Mouse (Mus musculus): ENCODE results near the gene Spen. TPM values are rescaled to one million over a fixed set of nuclear protein-coding genes. Genes with fewer than 3 reads are reported as not detected.

Gene Spen
- polyA plus RNA-seq, 1 experiment, result 46.9 TPM

DNA sequence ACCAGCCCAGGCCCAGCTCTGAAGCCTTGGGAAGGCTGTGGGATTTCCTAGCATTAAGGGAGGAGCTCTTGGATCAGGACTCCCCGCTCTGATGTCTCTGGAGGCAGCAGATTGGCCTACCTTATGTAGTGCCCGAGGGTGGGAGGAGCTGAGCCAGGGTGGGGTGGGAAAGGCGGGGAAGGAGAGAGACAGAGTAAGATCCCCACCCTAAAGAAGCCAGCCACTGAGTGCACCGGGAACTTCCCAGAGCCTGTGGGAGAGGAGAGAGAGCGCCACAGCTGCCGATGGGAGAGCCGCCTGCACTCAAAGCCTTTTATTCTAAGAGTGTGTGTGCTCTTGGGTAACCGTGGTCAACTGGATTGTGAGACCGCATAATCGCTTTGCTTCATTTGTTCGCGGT lies 77.3 kb downstream of the Spen start:
- H3K9ac ChIP-seq (ENCODE audit: low read depth, poor library complexity, severe bottlenecking), result no peak overlapping the region
- no peak for TF ChIP-seq CTCF (IDR thresholded peaks at IDR 0.05; ENCODE audit: low read depth, low read length)
- TF ChIP-seq POLR2A (IDR thresholded peaks at IDR 0.05; ENCODE audit: insufficient read depth, low read length), result no peak
- no peak for TF ChIP-seq EP300 (IDR thresholded peaks at IDR 0.05; ENCODE audit: insufficient read depth, low read depth, low read length)
- H3K9me3 ChIP-seq (replicated peaks; ENCODE audit: control insufficient read depth, insufficient read depth, low read length, poor library complexity, severe bottlenecking), result no peaks in the 10 kb centered on the region
- peaks cover 2% of the 10 kb centered on the region for H3K4me1 ChIP-seq (ENCODE audit: control insufficient read depth, insufficient read depth, low read length)
- no peaks in the 10 kb centered on the region for H3K36me3 ChIP-seq (ENCODE audit: control insufficient read depth, insufficient read depth, low read length, poor library complexity, severe bottlenecking)
- H3K27ac ChIP-seq (ENCODE audit: insufficient read depth, low read length), result no peak overlapping the region
- H3K4me3 ChIP-seq (ENCODE audit: low read depth, low read length), result no peak overlapping the region
- H3K27me3 ChIP-seq (ENCODE audit: control insufficient read depth, insufficient read depth, low read length, poor library complexity, severe bottlenecking), result no peaks in the 10 kb centered on the region

DNA sequence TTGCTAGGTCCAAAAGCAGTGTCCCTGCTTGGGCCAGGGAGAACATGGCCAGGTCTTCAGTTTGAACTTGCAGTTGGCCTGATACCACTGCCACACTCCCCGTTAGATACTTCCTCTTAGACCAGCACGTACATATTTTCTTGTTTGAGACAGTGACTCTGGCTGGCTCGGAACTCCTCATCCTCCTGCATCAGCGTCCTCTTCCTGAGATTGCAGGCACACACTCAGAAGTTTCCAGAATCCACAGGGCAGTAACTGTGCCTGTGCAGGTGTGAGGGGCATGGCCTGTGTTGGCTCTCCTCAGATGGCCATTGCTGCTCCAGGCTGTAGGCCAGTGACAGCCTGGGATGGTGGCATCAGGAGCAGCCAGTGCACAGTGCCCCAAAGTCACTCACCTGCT lies 77.9 kb downstream of the Spen start:
- no peak overlapping the region for H3K9ac ChIP-seq (ENCODE audit: low read depth, poor library complexity, severe bottlenecking)
- H3K9me3 ChIP-seq (replicated peaks; ENCODE audit: control insufficient read depth, insufficient read depth, low read length, poor library complexity, severe bottlenecking), result no peaks in the 10 kb centered on the region
- no peak overlapping the region for H3K4me3 ChIP-seq (ENCODE audit: low read depth, low read length)
- TF ChIP-seq CTCF (IDR thresholded peaks at IDR 0.05; ENCODE audit: low read depth, low read length), result no peak
- TF ChIP-seq EP300 (IDR thresholded peaks at IDR 0.05; ENCODE audit: insufficient read depth, low read depth, low read length), result no peak
- no peak for TF ChIP-seq POLR2A (IDR thresholded peaks at IDR 0.05; ENCODE audit: insufficient read depth, low read length)
- H3K4me1 ChIP-seq (ENCODE audit: control insufficient read depth, insufficient read depth, low read length), result peaks cover 2% of the 10 kb centered on the region
- H3K27ac ChIP-seq (ENCODE audit: insufficient read depth, low read length), result no peak overlapping the region
- no peaks in the 10 kb centered on the region for H3K36me3 ChIP-seq (ENCODE audit: control insufficient read depth, insufficient read depth, low read length, poor library complexity, severe bottlenecking)
- no peaks in the 10 kb centered on the region for H3K27me3 ChIP-seq (ENCODE audit: control insufficient read depth, insufficient read depth, low read length, poor library complexity, severe bottlenecking)

DNA sequence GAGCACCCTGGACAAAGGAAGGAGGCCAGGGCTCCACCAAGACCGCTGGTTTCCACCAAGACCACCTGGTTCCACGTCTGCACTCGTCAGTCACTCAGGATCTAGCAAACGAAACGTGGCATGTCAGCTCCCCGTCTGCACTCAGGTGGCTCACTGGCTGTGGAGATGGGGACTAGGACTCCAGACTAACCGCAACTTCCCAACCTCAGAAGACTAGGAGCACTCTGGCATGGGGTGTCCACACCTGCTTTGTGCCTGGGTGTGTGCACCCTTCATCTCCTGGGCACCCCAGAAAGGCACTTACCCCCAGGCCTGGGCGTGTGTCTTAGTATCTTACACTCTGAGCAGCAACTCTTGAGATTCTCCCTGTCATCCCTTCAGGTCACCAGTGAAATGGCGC lies 78.6 kb downstream of the Spen start:
- H3K4me3 ChIP-seq (ENCODE audit: low read depth, low read length), result no peak overlapping the region
- no peak for TF ChIP-seq CTCF (IDR thresholded peaks at IDR 0.05; ENCODE audit: low read depth, low read length)
- TF ChIP-seq POLR2A (IDR thresholded peaks at IDR 0.05; ENCODE audit: insufficient read depth, low read length), result no peak
- TF ChIP-seq EP300 (IDR thresholded peaks at IDR 0.05; ENCODE audit: insufficient read depth, low read depth, low read length), result no peak
- no peaks in the 10 kb centered on the region for H3K9me3 ChIP-seq (replicated peaks; ENCODE audit: control insufficient read depth, insufficient read depth, low read length, poor library complexity, severe bottlenecking)
- H3K27me3 ChIP-seq (ENCODE audit: control insufficient read depth, insufficient read depth, low read length, poor library complexity, severe bottlenecking), result no peaks in the 10 kb centered on the region
- H3K36me3 ChIP-seq (ENCODE audit: control insufficient read depth, insufficient read depth, low read length, poor library complexity, severe bottlenecking), result no peaks in the 10 kb centered on the region
- no peak overlapping the region for H3K27ac ChIP-seq (ENCODE audit: insufficient read depth, low read length)
- no peak overlapping the region for H3K9ac ChIP-seq (ENCODE audit: low read depth, poor library complexity, severe bottlenecking)
- H3K4me1 ChIP-seq (ENCODE audit: control insufficient read depth, insufficient read depth, low read length), result peaks cover 2% of the 10 kb centered on the region

DNA sequence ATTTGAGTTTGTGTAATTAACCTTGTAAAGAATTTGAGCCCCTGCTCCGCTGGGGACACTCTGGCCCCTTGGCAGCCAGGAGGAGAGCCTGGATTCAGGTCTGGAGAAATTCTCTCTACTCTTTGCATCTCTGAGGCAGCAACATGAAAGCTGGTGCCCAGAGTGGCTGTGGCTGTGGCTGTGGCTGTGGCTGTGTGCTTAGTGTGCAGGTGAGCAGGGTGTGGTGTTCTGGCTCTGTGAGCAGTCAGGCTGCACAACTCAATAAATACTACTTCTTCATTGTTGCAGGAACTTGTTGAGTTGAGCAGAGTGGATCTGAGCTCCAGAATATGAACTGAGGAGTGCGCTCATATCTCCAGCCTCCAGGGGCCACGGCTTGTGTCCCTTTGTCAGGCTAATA lies 79.5 kb downstream of the Spen start:
- no peaks in the 10 kb centered on the region for H3K36me3 ChIP-seq (ENCODE audit: control insufficient read depth, insufficient read depth, low read length, poor library complexity, severe bottlenecking)
- no peak overlapping the region for H3K27ac ChIP-seq (ENCODE audit: insufficient read depth, low read length)
- no peaks in the 10 kb centered on the region for H3K27me3 ChIP-seq (ENCODE audit: control insufficient read depth, insufficient read depth, low read length, poor library complexity, severe bottlenecking)
- no peaks in the 10 kb centered on the region for H3K9me3 ChIP-seq (replicated peaks; ENCODE audit: control insufficient read depth, insufficient read depth, low read length, poor library complexity, severe bottlenecking)
- no peak overlapping the region for H3K4me3 ChIP-seq (ENCODE audit: low read depth, low read length)
- no peak overlapping the region for H3K9ac ChIP-seq (ENCODE audit: low read depth, poor library complexity, severe bottlenecking)
- TF ChIP-seq CTCF (IDR thresholded peaks at IDR 0.05; ENCODE audit: low read depth, low read length) (no peak), POLR2A (IDR thresholded peaks at IDR 0.05; ENCODE audit: insufficient read depth, low read length) (no peak), EP300 (IDR thresholded peaks at IDR 0.05; ENCODE audit: insufficient read depth, low read depth, low read length) (no peak)
- peaks cover 2% of the 10 kb centered on the region for H3K4me1 ChIP-seq (ENCODE audit: control insufficient read depth, insufficient read depth, low read length)

DNA sequence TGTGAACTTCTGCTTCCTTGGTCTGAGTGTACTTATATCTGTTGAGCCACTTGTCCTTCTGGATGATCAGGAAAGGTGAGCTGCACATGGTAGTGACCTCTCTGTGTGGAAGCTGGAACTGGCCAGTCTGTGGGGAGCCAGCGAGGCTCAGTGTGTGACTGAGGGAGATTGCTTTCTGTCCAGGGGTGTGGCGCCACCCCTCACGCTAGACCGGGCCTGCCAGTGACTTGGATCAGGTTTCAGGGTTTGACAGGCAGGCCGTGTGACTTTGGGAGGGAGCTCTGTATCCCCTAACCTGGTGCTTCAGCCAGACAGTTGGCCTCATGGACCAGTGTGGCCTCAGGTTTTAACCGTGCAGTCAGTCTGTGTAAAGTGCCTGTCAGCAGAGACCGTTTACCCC lies 80.2 kb downstream of the Spen start:
- no peaks in the 10 kb centered on the region for H3K27me3 ChIP-seq (ENCODE audit: control insufficient read depth, insufficient read depth, low read length, poor library complexity, severe bottlenecking)
- H3K27ac ChIP-seq (ENCODE audit: insufficient read depth, low read length), result no peak overlapping the region
- no peaks in the 10 kb centered on the region for H3K36me3 ChIP-seq (ENCODE audit: control insufficient read depth, insufficient read depth, low read length, poor library complexity, severe bottlenecking)
- no peaks in the 10 kb centered on the region for H3K9me3 ChIP-seq (replicated peaks; ENCODE audit: control insufficient read depth, insufficient read depth, low read length, poor library complexity, severe bottlenecking)
- H3K9ac ChIP-seq (ENCODE audit: low read depth, poor library complexity, severe bottlenecking), result no peak overlapping the region
- peaks cover 2% of the 10 kb centered on the region for H3K4me1 ChIP-seq (ENCODE audit: control insufficient read depth, insufficient read depth, low read length)
- H3K4me3 ChIP-seq (ENCODE audit: low read depth, low read length), result no peak overlapping the region
- no peak for TF ChIP-seq POLR2A (IDR thresholded peaks at IDR 0.05; ENCODE audit: insufficient read depth, low read length)
- TF ChIP-seq EP300 (IDR thresholded peaks at IDR 0.05; ENCODE audit: insufficient read depth, low read depth, low read length), result peak; percentile 72; the same call in 1 of the 2 replicates

DNA sequence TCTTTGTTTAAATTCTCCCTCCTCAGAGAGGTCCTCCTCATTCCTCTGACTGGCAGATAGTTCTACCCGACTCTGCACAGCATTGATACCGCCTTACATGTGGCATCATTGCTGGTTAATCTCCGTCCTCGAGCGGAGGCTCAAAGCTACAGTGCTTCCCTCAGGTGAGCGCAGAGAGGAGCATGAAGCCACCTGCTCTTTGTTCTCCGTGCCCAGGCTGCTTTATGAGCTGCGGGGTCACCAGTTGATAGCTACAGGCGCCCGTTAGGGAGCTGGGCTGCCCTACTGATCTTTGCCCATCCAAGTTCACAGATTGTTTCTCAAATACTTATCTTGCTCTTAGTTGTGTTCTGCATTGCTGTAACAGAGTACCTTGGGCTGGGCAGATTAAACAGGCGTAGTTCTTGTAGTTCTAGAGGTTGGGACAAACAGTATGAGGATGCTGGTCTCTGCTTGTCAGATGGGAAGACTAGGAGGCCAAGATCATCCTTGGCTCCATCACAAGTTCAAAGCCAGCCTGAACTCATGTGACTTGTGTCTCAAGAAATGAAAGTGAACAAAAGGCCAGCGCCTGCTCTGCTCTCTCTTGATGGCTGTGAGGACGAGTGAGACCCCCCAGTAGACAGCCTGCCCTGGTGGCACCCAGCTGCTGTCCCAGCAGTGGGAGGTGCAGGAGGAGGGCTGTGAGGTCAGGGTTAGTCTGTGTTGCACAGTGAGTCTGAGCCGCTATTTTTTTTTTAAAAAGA lies 82.0 kb downstream of the Spen start:
- H3K27me3 ChIP-seq (ENCODE audit: control insufficient read depth, insufficient read depth, low read length, poor library complexity, severe bottlenecking), result no peaks in the 10 kb centered on the region
- no peak overlapping the region for H3K4me3 ChIP-seq (ENCODE audit: low read depth, low read length)
- TF ChIP-seq CTCF (IDR thresholded peaks at IDR 0.05; ENCODE audit: low read depth, low read length) (no peak), POLR2A (IDR thresholded peaks at IDR 0.05; ENCODE audit: insufficient read depth, low read length) (no peak), EP300 (IDR thresholded peaks at IDR 0.05; ENCODE audit: insufficient read depth, low read depth, low read length) (no peak)
- peaks cover 2% of the 10 kb centered on the region for H3K4me1 ChIP-seq (ENCODE audit: control insufficient read depth, insufficient read depth, low read length)
- no peak overlapping the region for H3K27ac ChIP-seq (ENCODE audit: insufficient read depth, low read length)
- no peaks in the 10 kb centered on the region for H3K9me3 ChIP-seq (replicated peaks; ENCODE audit: control insufficient read depth, insufficient read depth, low read length, poor library complexity, severe bottlenecking)
- H3K36me3 ChIP-seq (ENCODE audit: control insufficient read depth, insufficient read depth, low read length, poor library complexity, severe bottlenecking), result no peaks in the 10 kb centered on the region
- no peak overlapping the region for H3K9ac ChIP-seq (ENCODE audit: low read depth, poor library complexity, severe bottlenecking)
